Mouse (Mus musculus): ENCODE data around the gene Tifab. TPM values are rescaled to one million over a fixed set of nuclear protein-coding genes. Genes with fewer than 3 reads are reported as not detected.

Gene Tifab
- 0.18 TPM in 1 of 2 replicates, not detected in the other for polyA plus RNA-seq (2011; ENCODE audit: insufficient read depth, insufficient read length, low read depth, missing spikeins)

DNA sequence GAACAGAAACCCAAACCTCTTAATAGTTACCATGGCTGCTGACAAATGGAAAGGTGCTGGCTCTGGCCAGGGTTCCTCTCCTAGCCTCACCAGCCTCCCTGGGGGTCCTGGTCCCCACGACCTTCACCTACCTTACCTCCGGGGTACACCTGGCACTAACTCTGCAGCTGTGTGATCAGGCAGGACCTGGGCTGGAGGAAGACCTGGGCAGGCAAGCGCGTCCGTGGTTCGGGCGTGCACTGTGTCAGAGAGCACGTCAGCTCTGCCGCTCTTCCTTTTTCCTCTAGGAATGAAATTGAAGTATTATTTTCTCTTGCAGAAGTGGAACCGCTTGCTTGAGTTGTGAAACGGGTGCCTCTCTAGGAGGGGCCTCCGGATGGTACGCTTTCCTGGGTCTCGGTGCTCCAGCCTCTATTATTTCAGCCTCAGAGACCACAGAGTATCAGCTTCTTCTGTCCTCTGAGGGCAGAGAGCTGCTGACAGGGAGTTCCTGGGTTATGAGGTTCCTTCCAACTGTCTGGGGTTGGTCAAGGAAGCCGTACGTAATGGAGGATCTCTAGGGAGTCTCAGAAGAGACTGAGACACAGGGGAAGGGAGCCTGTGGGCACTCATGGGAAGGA is at the start of gene Tifab:
Tifab (minus strand) TSS at position 470 of the 620 bp plus-strand sequence.
- Histone ChIP-seq H3K9me3 (replicated peaks; ENCODE audit: control insufficient read depth, insufficient read depth, low read length, poor library complexity, severe bottlenecking) (no peaks in the 10 kb centered on the region), H3K4me1 (ENCODE audit: control insufficient read depth, insufficient read depth, low read length) (no peaks in the 10 kb centered on the region), H3K27me3 (ENCODE audit: control insufficient read depth, insufficient read depth, low read length, poor library complexity, severe bottlenecking) (no peaks in the 10 kb centered on the region), H3K9ac (ENCODE audit: low read depth, poor library complexity, severe bottlenecking) (no peak within 1 kb of the TSS), H3K4me3 (ENCODE audit: low read depth, low read length) (no peak within 1 kb of the TSS), H3K27ac (ENCODE audit: insufficient read depth, low read length) (no peak within 1 kb of the TSS), H3K36me3 (ENCODE audit: control insufficient read depth, insufficient read depth, low read length, poor library complexity, severe bottlenecking) (no peaks in the 10 kb centered on the region)
- TF ChIP-seq EP300 (IDR thresholded peaks at IDR 0.05; ENCODE audit: insufficient read depth, low read depth, low read length), result no peak
- no peak for TF ChIP-seq POLR2A (IDR thresholded peaks at IDR 0.05; ENCODE audit: insufficient read depth, low read length)
- no peak for TF ChIP-seq CTCF (IDR thresholded peaks at IDR 0.05; ENCODE audit: low read depth, low read length)

GRCm38 (mm10) chr13:56226175-56226954 is 47.7 kb upstream of the Tifab start:
- H3K9me3 ChIP-seq (replicated peaks; ENCODE audit: control insufficient read depth, insufficient read depth, low read length, poor library complexity, severe bottlenecking), result no peaks in the 10 kb centered on the region
- H3K9ac ChIP-seq (ENCODE audit: low read depth, poor library complexity, severe bottlenecking), result no peak overlapping the region
- H3K27ac ChIP-seq (ENCODE audit: insufficient read depth, low read length), result no peak overlapping the region
- peaks cover 3% of the 10 kb centered on the region for H3K4me1 ChIP-seq (ENCODE audit: control insufficient read depth, insufficient read depth, low read length)
- no peaks in the 10 kb centered on the region for H3K36me3 ChIP-seq (ENCODE audit: control insufficient read depth, insufficient read depth, low read length, poor library complexity, severe bottlenecking)
- no peak overlapping the region for H3K4me3 ChIP-seq (ENCODE audit: low read depth, low read length)
- H3K27me3 ChIP-seq (ENCODE audit: control insufficient read depth, insufficient read depth, low read length, poor library complexity, severe bottlenecking), result peaks cover 4% of the 10 kb centered on the region; the same call in 1 of the 2 replicates
- TF ChIP-seq EP300 (IDR thresholded peaks at IDR 0.05; ENCODE audit: insufficient read depth, low read depth, low read length), result no peak
- no peak for TF ChIP-seq CTCF (IDR thresholded peaks at IDR 0.05; ENCODE audit: low read depth, low read length)
- TF ChIP-seq POLR2A (IDR thresholded peaks at IDR 0.05; ENCODE audit: insufficient read depth, low read length), result no peak

GRCm38 (mm10) chr13:56223625-56224024 is 44.9 kb upstream of the Tifab start:
- H3K9ac ChIP-seq (ENCODE audit: low read depth, poor library complexity, severe bottlenecking), result no peak overlapping the region
- TF ChIP-seq POLR2A (IDR thresholded peaks at IDR 0.05; ENCODE audit: insufficient read depth, low read length), result no peak
- TF ChIP-seq EP300 (IDR thresholded peaks at IDR 0.05; ENCODE audit: insufficient read depth, low read depth, low read length), result no peak
- no peak for TF ChIP-seq CTCF (IDR thresholded peaks at IDR 0.05; ENCODE audit: low read depth, low read length)
- no peak overlapping the region for H3K27ac ChIP-seq (ENCODE audit: insufficient read depth, low read length)
- peaks cover 4% of the 10 kb centered on the region; the same call in 1 of the 2 replicates for H3K27me3 ChIP-seq (ENCODE audit: control insufficient read depth, insufficient read depth, low read length, poor library complexity, severe bottlenecking)
- no peak overlapping the region for H3K4me3 ChIP-seq (ENCODE audit: low read depth, low read length)
- H3K4me1 ChIP-seq (ENCODE audit: control insufficient read depth, insufficient read depth, low read length), result peaks cover 3% of the 10 kb centered on the region
- no peaks in the 10 kb centered on the region for H3K36me3 ChIP-seq (ENCODE audit: control insufficient read depth, insufficient read depth, low read length, poor library complexity, severe bottlenecking)
- H3K9me3 ChIP-seq (replicated peaks; ENCODE audit: control insufficient read depth, insufficient read depth, low read length, poor library complexity, severe bottlenecking), result no peaks in the 10 kb centered on the region

DNA sequence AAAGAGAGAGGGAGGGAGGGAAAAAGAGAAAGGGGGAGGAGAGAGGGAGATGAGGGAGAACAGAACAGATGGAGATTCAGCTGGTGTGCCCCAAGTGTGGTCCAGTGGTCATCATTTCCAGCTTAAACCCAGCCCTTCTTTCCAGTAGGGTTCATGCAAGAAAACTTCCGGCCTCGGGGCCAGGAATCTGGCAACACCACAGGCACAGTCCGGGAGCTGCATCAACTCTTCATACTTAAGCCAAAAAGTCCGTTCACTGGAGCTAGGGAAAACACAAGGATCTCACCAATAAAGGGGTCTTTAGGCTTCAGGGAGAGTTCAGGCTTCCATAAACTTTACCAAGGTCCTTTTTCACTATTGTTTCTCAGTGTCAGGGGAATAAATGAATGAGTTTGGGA is 44.2 kb upstream of the Tifab start:
- Histone ChIP-seq H3K36me3 (ENCODE audit: control insufficient read depth, insufficient read depth, low read length, poor library complexity, severe bottlenecking) (no peaks in the 10 kb centered on the region), H3K9me3 (replicated peaks; ENCODE audit: control insufficient read depth, insufficient read depth, low read length, poor library complexity, severe bottlenecking) (no peaks in the 10 kb centered on the region), H3K27me3 (ENCODE audit: control insufficient read depth, insufficient read depth, low read length, poor library complexity, severe bottlenecking) (peaks cover 4% of the 10 kb centered on the region; the same call in 1 of the 2 replicates), H3K9ac (ENCODE audit: low read depth, poor library complexity, severe bottlenecking) (no peak overlapping the region), H3K27ac (ENCODE audit: insufficient read depth, low read length) (no peak overlapping the region), H3K4me3 (ENCODE audit: low read depth, low read length) (no peak overlapping the region), H3K4me1 (ENCODE audit: control insufficient read depth, insufficient read depth, low read length) (peaks cover 3% of the 10 kb centered on the region)
- TF ChIP-seq EP300 (IDR thresholded peaks at IDR 0.05; ENCODE audit: insufficient read depth, low read depth, low read length) (no peak), POLR2A (IDR thresholded peaks at IDR 0.05; ENCODE audit: insufficient read depth, low read length) (no peak), CTCF (IDR thresholded peaks at IDR 0.05; ENCODE audit: low read depth, low read length) (no peak)

DNA sequence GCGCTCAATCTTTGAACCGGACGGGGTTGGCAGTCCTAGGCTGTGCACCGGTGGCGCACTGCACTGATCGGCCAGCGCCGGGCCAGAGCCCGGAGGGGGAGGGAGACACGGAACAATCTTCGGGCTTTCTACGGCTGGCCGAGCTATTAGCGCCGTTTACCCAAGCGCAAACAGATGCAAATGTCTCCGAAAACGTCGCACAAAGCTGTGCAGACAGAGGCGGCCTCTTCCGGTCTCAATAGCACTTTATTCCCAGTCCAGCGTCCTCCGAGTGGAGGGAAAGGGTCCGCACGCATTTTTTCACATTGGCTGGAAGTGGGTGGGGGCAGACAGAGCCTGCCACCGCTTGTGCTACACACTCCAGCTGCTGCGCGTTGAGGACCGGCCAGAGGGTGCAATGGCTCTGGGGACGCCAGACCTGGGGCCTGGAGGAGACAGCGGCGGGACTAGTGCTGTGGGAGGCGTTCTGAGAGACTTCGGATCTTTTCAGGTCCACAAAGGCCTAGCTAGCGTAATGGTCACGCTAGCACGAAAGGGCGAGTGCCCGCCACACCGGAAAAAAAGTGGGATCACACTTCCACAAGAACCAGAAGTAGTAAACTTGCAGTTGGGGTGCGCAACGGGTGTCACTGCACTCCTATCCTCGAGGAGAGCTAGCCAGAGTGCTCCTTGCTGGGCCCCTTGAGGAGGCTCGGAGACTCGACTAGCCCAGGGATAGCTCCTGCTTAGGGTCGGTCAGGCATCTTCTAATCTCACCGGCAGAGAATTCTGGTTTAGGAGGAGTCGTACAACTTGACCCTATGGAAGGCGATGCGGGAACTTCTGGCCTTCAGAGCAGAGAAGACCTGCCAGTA is 43.5 kb upstream of the Tifab start:
- H3K36me3 ChIP-seq (ENCODE audit: control insufficient read depth, insufficient read depth, low read length, poor library complexity, severe bottlenecking), result no peaks in the 10 kb centered on the region
- H3K27me3 ChIP-seq (ENCODE audit: control insufficient read depth, insufficient read depth, low read length, poor library complexity, severe bottlenecking), result peaks cover 4% of the 10 kb centered on the region; the same call in 1 of the 2 replicates
- H3K27ac ChIP-seq (ENCODE audit: insufficient read depth, low read length), result no peak overlapping the region
- peak overlapping the region; percentile 37 for H3K4me3 ChIP-seq (ENCODE audit: low read depth, low read length)
- no peaks in the 10 kb centered on the region for H3K9me3 ChIP-seq (replicated peaks; ENCODE audit: control insufficient read depth, insufficient read depth, low read length, poor library complexity, severe bottlenecking)
- peaks cover 3% of the 10 kb centered on the region for H3K4me1 ChIP-seq (ENCODE audit: control insufficient read depth, insufficient read depth, low read length)
- TF ChIP-seq POLR2A (IDR thresholded peaks at IDR 0.05; ENCODE audit: insufficient read depth, low read length) (no peak), EP300 (IDR thresholded peaks at IDR 0.05; ENCODE audit: insufficient read depth, low read depth, low read length) (peak; percentile 84)
- H3K9ac ChIP-seq (ENCODE audit: low read depth, poor library complexity, severe bottlenecking), result peak overlapping the region; percentile 3; the same call in 1 of the 2 replicates
